Mouse (Mus musculus): ENCODE data around the gene Col27a1. TPM values are rescaled to one million over a fixed set of nuclear protein-coding genes. Genes with fewer than 3 reads are reported as not detected.

Gene Col27a1
- 1.4 and 1.7 TPM in 2 replicates for polyA plus RNA-seq (2011; ENCODE audit: insufficient read depth, insufficient read length, low read depth, missing spikeins)

GRCm38 (mm10) chr4:63213907-63214621 lies at the start of gene Col27a1:
Col27a1 (plus strand) TSS chr4:63214004.
- no peaks in the 10 kb centered on the region for H3K9me3 ChIP-seq (replicated peaks; ENCODE audit: control insufficient read depth, insufficient read depth, low read length, poor library complexity, severe bottlenecking)
- peaks cover 12% of the 10 kb centered on the region; the same call in 1 of the 2 replicates for H3K27me3 ChIP-seq (ENCODE audit: control insufficient read depth, insufficient read depth, low read length, poor library complexity, severe bottlenecking)
- H3K27ac ChIP-seq (ENCODE audit: insufficient read depth, low read length), result no peak within 1 kb of the TSS
- peak within 1 kb of the TSS; percentile 56 for H3K9ac ChIP-seq (ENCODE audit: low read depth, poor library complexity, severe bottlenecking)
- H3K4me1 ChIP-seq (ENCODE audit: control insufficient read depth, insufficient read depth, low read length), result no peaks in the 10 kb centered on the region
- no peak for TF ChIP-seq CTCF (IDR thresholded peaks at IDR 0.05; ENCODE audit: low read depth, low read length)
- no peak for TF ChIP-seq EP300 (IDR thresholded peaks at IDR 0.05; ENCODE audit: insufficient read depth, low read depth, low read length)
- TF ChIP-seq POLR2A (IDR thresholded peaks at IDR 0.05; ENCODE audit: insufficient read depth, low read length), result no peak
- H3K4me3 ChIP-seq (ENCODE audit: low read depth, low read length), result peak within 1 kb of the TSS; percentile 66
- no peaks in the 10 kb centered on the region for H3K36me3 ChIP-seq (ENCODE audit: control insufficient read depth, insufficient read depth, low read length, poor library complexity, severe bottlenecking)

GRCm38 (mm10) chr4:63165636-63166035 lies 48.2 kb upstream of the Col27a1 start:
- no peak overlapping the region for H3K27ac ChIP-seq (ENCODE audit: insufficient read depth, low read length)
- TF ChIP-seq POLR2A (IDR thresholded peaks at IDR 0.05; ENCODE audit: insufficient read depth, low read length), result no peak
- no peak for TF ChIP-seq EP300 (IDR thresholded peaks at IDR 0.05; ENCODE audit: insufficient read depth, low read depth, low read length)
- TF ChIP-seq CTCF (IDR thresholded peaks at IDR 0.05; ENCODE audit: low read depth, low read length), result no peak
- 0 out of 2 replicates have a peak, but pooled peaks cover 1% of the 10 kb centered on the region for H3K27me3 ChIP-seq (ENCODE audit: control insufficient read depth, insufficient read depth, low read length, poor library complexity, severe bottlenecking)
- H3K9ac ChIP-seq (ENCODE audit: low read depth, poor library complexity, severe bottlenecking), result no peak overlapping the region
- no peak overlapping the region for H3K4me3 ChIP-seq (ENCODE audit: low read depth, low read length)
- no peaks in the 10 kb centered on the region for H3K36me3 ChIP-seq (ENCODE audit: control insufficient read depth, insufficient read depth, low read length, poor library complexity, severe bottlenecking)
- H3K4me1 ChIP-seq (ENCODE audit: control insufficient read depth, insufficient read depth, low read length), result no peaks in the 10 kb centered on the region
- H3K9me3 ChIP-seq (replicated peaks; ENCODE audit: control insufficient read depth, insufficient read depth, low read length, poor library complexity, severe bottlenecking), result no peaks in the 10 kb centered on the region

GRCm38 (mm10) chr4:63166323-63166722 lies 47.5 kb upstream of the Col27a1 start:
- no peaks in the 10 kb centered on the region for H3K36me3 ChIP-seq (ENCODE audit: control insufficient read depth, insufficient read depth, low read length, poor library complexity, severe bottlenecking)
- no peaks in the 10 kb centered on the region for H3K4me1 ChIP-seq (ENCODE audit: control insufficient read depth, insufficient read depth, low read length)
- H3K9me3 ChIP-seq (replicated peaks; ENCODE audit: control insufficient read depth, insufficient read depth, low read length, poor library complexity, severe bottlenecking), result no peaks in the 10 kb centered on the region
- H3K27me3 ChIP-seq (ENCODE audit: control insufficient read depth, insufficient read depth, low read length, poor library complexity, severe bottlenecking), result 0 out of 2 replicates have a peak, but pooled peaks cover 1% of the 10 kb centered on the region
- no peak overlapping the region for H3K4me3 ChIP-seq (ENCODE audit: low read depth, low read length)
- H3K9ac ChIP-seq (ENCODE audit: low read depth, poor library complexity, severe bottlenecking), result no peak overlapping the region
- H3K27ac ChIP-seq (ENCODE audit: insufficient read depth, low read length), result no peak overlapping the region
- TF ChIP-seq POLR2A (IDR thresholded peaks at IDR 0.05; ENCODE audit: insufficient read depth, low read length) (no peak), CTCF (IDR thresholded peaks at IDR 0.05; ENCODE audit: low read depth, low read length) (no peak), EP300 (IDR thresholded peaks at IDR 0.05; ENCODE audit: insufficient read depth, low read depth, low read length) (no peak)

GRCm38 (mm10) chr4:63170061-63170460 lies 43.7 kb upstream of the Col27a1 start:
- Histone ChIP-seq H3K9ac (ENCODE audit: low read depth, poor library complexity, severe bottlenecking) (no peak overlapping the region), H3K36me3 (ENCODE audit: control insufficient read depth, insufficient read depth, low read length, poor library complexity, severe bottlenecking) (no peaks in the 10 kb centered on the region), H3K4me1 (ENCODE audit: control insufficient read depth, insufficient read depth, low read length) (no peaks in the 10 kb centered on the region), H3K9me3 (replicated peaks; ENCODE audit: control insufficient read depth, insufficient read depth, low read length, poor library complexity, severe bottlenecking) (no peaks in the 10 kb centered on the region), H3K27me3 (ENCODE audit: control insufficient read depth, insufficient read depth, low read length, poor library complexity, severe bottlenecking) (0 out of 2 replicates have a peak, but pooled peaks cover 1% of the 10 kb centered on the region), H3K27ac (ENCODE audit: insufficient read depth, low read length) (no peak overlapping the region), H3K4me3 (ENCODE audit: low read depth, low read length) (no peak overlapping the region)
- TF ChIP-seq EP300 (IDR thresholded peaks at IDR 0.05; ENCODE audit: insufficient read depth, low read depth, low read length) (no peak), POLR2A (IDR thresholded peaks at IDR 0.05; ENCODE audit: insufficient read depth, low read length) (no peak), CTCF (IDR thresholded peaks at IDR 0.05; ENCODE audit: low read depth, low read length) (no peak)

GRCm38 (mm10) chr4:63171122-63171521 lies 42.7 kb upstream of the Col27a1 start:
- Histone ChIP-seq H3K4me3 (ENCODE audit: low read depth, low read length) (peak overlapping the region; percentile 33), H3K4me1 (ENCODE audit: control insufficient read depth, insufficient read depth, low read length) (no peaks in the 10 kb centered on the region), H3K9ac (ENCODE audit: low read depth, poor library complexity, severe bottlenecking) (no peak overlapping the region), H3K36me3 (ENCODE audit: control insufficient read depth, insufficient read depth, low read length, poor library complexity, severe bottlenecking) (no peaks in the 10 kb centered on the region), H3K9me3 (replicated peaks; ENCODE audit: control insufficient read depth, insufficient read depth, low read length, poor library complexity, severe bottlenecking) (no peaks in the 10 kb centered on the region), H3K27me3 (ENCODE audit: control insufficient read depth, insufficient read depth, low read length, poor library complexity, severe bottlenecking) (0 out of 2 replicates have a peak, but pooled peaks cover 1% of the 10 kb centered on the region), H3K27ac (ENCODE audit: insufficient read depth, low read length) (no peak overlapping the region)
- TF ChIP-seq EP300 (IDR thresholded peaks at IDR 0.05; ENCODE audit: insufficient read depth, low read depth, low read length), result no peak
- TF ChIP-seq POLR2A (IDR thresholded peaks at IDR 0.05; ENCODE audit: insufficient read depth, low read length), result no peak
- no peak for TF ChIP-seq CTCF (IDR thresholded peaks at IDR 0.05; ENCODE audit: low read depth, low read length)

Measured in ES-Bruce4 (cell line).